Mouse (Mus musculus) kidney, postnatal 25 days (tissue): ENCODE measurements around the gene Itsn1.

Source experiments
- DNase-seq, 2 experiments: peaks; one replicate each; pipeline ENCODE4 v3.0.0; 2021; ENCODE audit warnings: mixed read lengths in 2 of 2

The Itsn1 gene

GRCm38 (mm10) chr16:91820299-91820698 lies 91.2 kb downstream of the Itsn1 start:
- no peak for DNase-seq

DNA sequence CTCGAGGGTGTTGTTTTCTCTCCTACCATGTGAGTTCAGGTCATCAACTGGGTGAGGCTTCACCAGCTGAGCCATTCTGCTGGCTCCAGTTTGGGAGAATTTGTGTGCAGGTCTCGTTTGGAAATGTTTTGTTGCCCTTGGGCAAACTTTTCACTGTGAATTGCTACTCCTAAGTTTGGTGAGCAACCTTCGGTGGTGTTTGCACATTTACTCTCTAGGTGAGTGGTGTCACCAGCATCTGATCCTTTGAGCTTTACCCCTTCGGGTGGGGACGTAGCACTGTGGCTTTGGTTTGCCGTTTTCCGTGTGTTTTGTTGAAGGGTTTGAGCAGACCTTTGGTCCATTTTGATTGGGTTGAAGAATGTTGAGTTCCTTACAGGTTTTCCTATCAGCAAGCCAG lies 93.2 kb downstream of the Itsn1 start:
- no peak for DNase-seq

DNA sequence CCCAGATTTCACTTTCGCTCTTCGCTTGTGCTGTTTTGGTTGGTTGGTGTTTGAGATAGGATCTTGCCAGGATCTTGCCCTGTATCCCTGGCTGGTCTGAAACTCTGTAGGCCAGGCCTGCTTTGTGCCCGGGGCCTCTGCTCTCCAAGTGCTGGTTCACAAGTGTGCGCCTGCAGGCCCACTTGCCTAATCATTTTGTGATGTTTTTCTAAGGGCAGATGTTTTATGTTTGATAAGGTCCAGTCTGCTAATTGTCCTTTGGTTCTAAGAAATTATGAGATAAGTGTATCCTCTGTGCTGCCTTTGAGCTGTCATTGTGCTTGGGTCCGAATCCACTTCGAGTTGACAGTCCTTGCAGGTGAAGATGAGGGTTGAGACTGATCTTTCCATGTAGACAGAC lies 93.7 kb downstream of the Itsn1 start:
- DNase-seq, result no peak

DNA sequence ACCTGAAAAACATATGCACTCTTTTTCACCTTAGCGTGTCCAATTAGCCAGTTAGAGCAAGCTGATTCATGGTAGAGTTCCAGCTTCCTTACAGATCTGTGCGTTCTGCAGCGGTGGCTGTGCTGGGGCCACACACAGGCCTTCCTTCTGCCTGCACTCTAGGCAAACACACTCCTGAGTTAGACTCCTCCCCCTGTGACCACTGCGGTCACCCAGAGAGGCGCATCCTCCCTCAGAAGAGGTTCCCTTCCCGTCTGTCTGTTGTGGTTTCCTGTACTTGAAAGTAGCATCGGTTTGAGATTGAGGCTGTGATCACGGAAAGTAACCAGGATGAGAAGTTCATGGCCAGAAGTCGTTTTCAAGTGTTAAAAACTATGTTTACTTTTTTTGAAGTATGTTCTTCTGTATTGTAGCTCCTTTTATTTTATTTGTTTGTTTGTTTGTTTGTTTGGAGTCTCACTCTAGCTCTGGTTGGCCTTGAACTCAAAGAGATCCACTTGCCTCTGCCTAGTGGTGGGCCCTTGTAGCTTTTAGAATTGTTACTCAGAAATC lies 96.8 kb downstream of the Itsn1 start:
- no peak for DNase-seq

GRCm38 (mm10) chr16:91826893-91827292 lies 97.8 kb downstream of the Itsn1 start:
- DNase-seq, result no peak

GRCm38 (mm10) chr16:91827456-91827855 lies 98.4 kb downstream of the Itsn1 start:
- DNase-seq, result no peak

- no peak for DNase-seq
Measured at GRCm38 (mm10) chr16:91828160-91828559, 99.1 kb downstream of the Itsn1 start.

GRCm38 (mm10) chr16:91828603-91829002 lies 99.5 kb downstream of the Itsn1 start:
- no peak for DNase-seq

DNA sequence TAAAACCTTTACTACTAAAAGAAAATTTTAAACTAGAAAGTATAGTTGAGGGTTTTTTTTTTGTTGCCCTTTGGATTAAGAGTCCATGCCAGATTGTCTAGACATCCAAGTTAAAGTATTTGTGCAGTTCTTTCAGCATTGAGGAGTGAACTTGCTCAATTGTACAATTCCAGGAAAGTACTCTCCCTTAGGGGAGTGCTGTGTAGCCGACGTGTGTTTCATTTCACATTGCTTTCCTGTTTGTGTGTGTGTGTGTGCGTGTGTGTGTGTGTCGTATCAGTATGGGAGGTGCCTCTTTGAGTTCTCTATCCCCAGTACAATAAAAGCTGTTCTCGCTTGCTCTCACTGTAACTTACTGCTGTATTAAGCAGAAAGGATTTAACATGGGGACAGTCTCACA lies 100.0 kb downstream of the Itsn1 start:
- DNase-seq, result no peak

DNA sequence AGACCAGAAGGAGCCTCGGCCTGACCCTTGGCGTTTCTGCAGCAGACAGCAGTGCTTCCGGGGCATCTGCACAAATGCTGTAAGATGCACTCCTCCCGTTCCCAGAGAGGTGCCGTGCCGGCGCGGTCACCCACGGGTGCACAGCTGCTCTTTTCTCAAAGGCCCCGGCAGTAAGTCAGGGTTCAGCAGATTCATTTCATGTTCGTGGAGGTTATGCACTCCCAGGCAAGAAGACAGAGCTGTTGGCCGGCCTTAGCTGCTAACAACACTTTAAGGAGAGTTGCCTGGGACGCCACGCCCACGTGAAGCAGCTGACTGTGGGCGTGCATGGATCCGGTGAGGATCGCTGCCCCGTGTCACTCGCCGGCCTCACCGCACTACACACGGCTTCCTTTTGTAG lies 101.2 kb downstream of the Itsn1 start:
- DNase-seq, result peak; percentile 68 to 80

- no peak for DNase-seq
Measured at GRCm38 (mm10) chr16:91833121-91833520, 104.0 kb downstream of the Itsn1 start.

- DNase-seq, result no peak
Measured at GRCm38 (mm10) chr16:91833558-91833957, 104.5 kb downstream of the Itsn1 start.

GRCm38 (mm10) chr16:91833981-91834380 lies 104.9 kb downstream of the Itsn1 start:
- DNase-seq, result no peak

DNA sequence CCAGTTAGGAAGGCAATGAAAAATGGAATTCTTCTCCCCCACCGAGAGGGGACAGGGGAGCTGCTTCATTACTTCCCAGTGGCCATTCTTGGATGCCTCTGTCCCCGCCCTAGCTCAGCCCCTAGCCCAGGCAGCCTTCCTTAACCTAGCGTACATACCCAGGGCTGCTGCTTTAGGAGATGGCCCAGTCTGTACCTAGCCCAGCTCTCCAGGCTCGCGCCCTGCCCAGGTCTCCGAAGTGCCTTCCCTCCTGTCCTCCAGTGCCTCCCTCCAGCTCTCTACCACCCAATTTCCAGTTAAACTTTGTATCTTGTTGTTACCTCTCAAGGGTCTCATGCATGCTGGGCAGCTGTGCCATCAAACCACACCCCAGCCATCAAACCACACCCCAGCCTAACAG lies 106.7 kb downstream of the Itsn1 start:
- no peak for DNase-seq

- peak in 1 of 2 experiments; percentile 22 for DNase-seq
Measured at GRCm38 (mm10) chr16:91836592-91837557, 107.8 kb downstream of the Itsn1 start.

GRCm38 (mm10) chr16:91837558-91838041 lies 108.5 kb downstream of the Itsn1 start:
- DNase-seq, result no peak

DNA sequence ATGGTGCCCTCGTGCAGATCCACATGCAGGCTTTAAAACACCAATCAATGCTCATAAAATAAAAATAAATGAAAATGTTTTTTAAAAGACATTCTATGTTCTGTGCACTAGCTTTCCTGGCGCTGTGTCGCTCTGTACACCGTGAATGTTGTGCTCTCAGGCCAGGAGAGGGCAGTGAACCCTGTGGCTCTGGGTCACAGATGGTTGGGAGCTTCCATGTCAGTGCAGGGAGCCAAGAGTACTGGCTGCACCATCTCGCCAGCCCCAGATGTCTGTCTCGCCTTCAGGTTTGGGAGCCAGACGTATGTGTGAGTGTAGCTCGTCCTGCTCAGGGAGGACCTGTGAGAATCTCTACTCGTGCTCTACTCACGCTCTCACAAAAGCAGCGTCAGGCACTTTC lies 109.7 kb downstream of the Itsn1 start:
- no peak for DNase-seq

DNA sequence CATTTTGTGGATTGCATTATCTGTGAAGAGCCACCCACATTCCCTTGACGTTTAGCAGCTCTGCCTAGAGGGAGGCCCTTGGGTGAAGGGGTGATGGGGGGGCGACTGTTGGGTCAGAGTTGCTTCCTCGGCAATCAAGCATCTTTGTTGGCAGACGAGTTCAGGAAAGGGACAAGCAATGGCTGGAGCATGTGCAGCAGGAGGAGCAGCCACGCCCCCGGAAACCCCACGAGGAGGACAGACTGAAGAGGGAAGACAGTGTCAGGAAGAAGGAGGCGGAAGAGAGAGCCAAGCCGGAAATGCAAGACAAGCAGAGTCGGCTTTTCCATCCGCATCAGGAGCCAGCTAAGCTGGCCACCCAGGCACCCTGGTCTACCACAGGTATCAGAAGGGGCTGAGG lies 110.4 kb downstream of the Itsn1 start:
- peak; percentile 73 to 84 for DNase-seq

GRCm38 (mm10) chr16:91841026-91841630 lies 112.0 kb downstream of the Itsn1 start:
- no peak for DNase-seq

GRCm38 (mm10) chr16:91846089-91846741 lies 117.1 kb downstream of the Itsn1 start:
- DNase-seq, result peak in 1 of 2 experiments; percentile 58

- DNase-seq, result no peak
Measured at GRCm38 (mm10) chr16:91847525-91848225, 118.6 kb downstream of the Itsn1 start.

DNA sequence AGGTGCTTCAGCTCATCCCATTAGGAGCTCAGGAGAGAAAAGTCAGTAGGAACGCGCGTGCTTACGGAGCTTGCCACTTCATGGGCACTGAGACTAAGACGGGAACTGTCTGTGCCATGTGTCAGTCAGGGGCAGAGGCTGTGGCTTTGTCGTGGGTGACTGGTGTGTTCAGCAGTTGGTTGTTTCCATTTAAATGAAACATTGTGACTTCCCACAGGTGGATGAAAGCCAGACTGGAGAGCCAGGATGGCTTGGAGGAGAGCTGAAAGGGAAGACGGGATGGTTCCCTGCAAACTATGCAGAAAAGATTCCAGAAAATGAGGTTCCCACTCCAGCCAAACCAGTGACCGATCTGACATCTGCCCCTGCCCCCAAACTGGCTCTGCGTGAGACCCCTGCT lies 119.4 kb downstream of the Itsn1 start:
- DNase-seq, result no peak
